In genomic region chr3:51927043-51927442, GRCm38 (mm10) we compare ENCODE assay signal across 14 mouse cellular contexts.
DNase-seq lines count a peak whose midpoint lies in the region; ATAC-seq lines count a peak whose summit lies in the region.
"Had no signal": no experiment of that assay in that cellular context is flagged by ENCODE, and none has a peak within 500 bp of the region (broad histone marks: within the 10 kb centered on the region; RNA-seq: fewer than 3 reads in every experiment).

No protein-coding gene starts in this region.

- peak; percentile 72 for DNase-seq in adrenal gland, postnatal 14 days
- DNase-seq in hindbrain, embryonic 11.5 days (ENCODE audit: low spot score) = peak; percentile 18
- DNase-seq in thymus, postnatal 0 days (ENCODE audit: low spot score) = no peak
- DNase-seq in gastrocnemius, postnatal 25 days = no peak
- DNase-seq: cerebellum, adult 9-10 months; lung, postnatal 14 days; spleen, adult 18-20 months; thymus, postnatal 36 days had no signal

- 0 out of 2 replicates have a peak overlapping the region, but pooled peaks have one; percentile 13 for H3K27ac ChIP-seq in forebrain, embryonic 12.5 days
- H3K27ac ChIP-seq in forebrain, embryonic 13.5 days = no peak overlapping the region
- no peak overlapping the region for H3K27ac ChIP-seq in hindbrain, embryonic 11.5 days (ENCODE audit: low read depth, low read length)
- H3K27ac ChIP-seq in neural tube, embryonic 12.5 days = no peak overlapping the region
- H3K27ac ChIP-seq: liver, embryonic 14.5 days; midbrain, embryonic 13.5 days had no signal

- no peak for ATAC-seq in forebrain, embryonic 12.5 days (ENCODE audit: low FRiP score)
- no peak for ATAC-seq in forebrain, embryonic 13.5 days
- ATAC-seq in hindbrain, embryonic 11.5 days (ENCODE audit: low FRiP score) = no peak; the same call in 1 of the 2 replicates
- peak; percentile 59; the same call in 1 of the 2 replicates for ATAC-seq in neural tube, embryonic 12.5 days (ENCODE audit: low FRiP score, low read depth)
- ATAC-seq: midbrain, embryonic 13.5 days had no signal

- H3K4me2 ChIP-seq in forebrain, embryonic 12.5 days = no peak overlapping the region
- H3K4me2 ChIP-seq in forebrain, embryonic 13.5 days = no peak overlapping the region
- no peak overlapping the region for H3K4me2 ChIP-seq in hindbrain, embryonic 11.5 days (replicated peaks; ENCODE audit: low read depth, low read length)
- H3K4me2 ChIP-seq in neural tube, embryonic 12.5 days (replicated peaks) = no peak overlapping the region
- H3K4me2 ChIP-seq: midbrain, embryonic 13.5 days had no signal

- H3K9ac ChIP-seq in forebrain, embryonic 12.5 days = no peak overlapping the region
- H3K9ac ChIP-seq in forebrain, embryonic 13.5 days = no peak overlapping the region
- H3K9ac ChIP-seq in hindbrain, embryonic 11.5 days (ENCODE audit: low read depth, low read length) = no peak overlapping the region
- no peak overlapping the region for H3K9ac ChIP-seq in neural tube, embryonic 12.5 days
- H3K9ac ChIP-seq: liver, embryonic 14.5 days; midbrain, embryonic 13.5 days had no signal

- H3K27me3 ChIP-seq in forebrain, embryonic 12.5 days = no peaks in the 10 kb centered on the region
- no peaks in the 10 kb centered on the region for H3K27me3 ChIP-seq in forebrain, embryonic 13.5 days
- H3K27me3 ChIP-seq in hindbrain, embryonic 11.5 days (ENCODE audit: control insufficient read depth, insufficient read depth, low read length) = no peaks in the 10 kb centered on the region
- H3K27me3 ChIP-seq in neural tube, embryonic 12.5 days (replicated peaks) = no peaks in the 10 kb centered on the region
- H3K27me3 ChIP-seq: midbrain, embryonic 13.5 days had no signal

- H3K4me3 ChIP-seq in forebrain, embryonic 12.5 days (replicated peaks) = no peak overlapping the region
- no peak overlapping the region for H3K4me3 ChIP-seq in forebrain, embryonic 13.5 days
- no peak overlapping the region for H3K4me3 ChIP-seq in hindbrain, embryonic 11.5 days (ENCODE audit: low read depth, low read length)
- H3K4me3 ChIP-seq in neural tube, embryonic 12.5 days = no peak overlapping the region
- H3K4me3 ChIP-seq: midbrain, embryonic 13.5 days had no signal

- H3K4me1 ChIP-seq in forebrain, embryonic 12.5 days = peaks cover 39% of the 10 kb centered on the region
- H3K4me1 ChIP-seq in forebrain, embryonic 13.5 days = peaks cover 52% of the 10 kb centered on the region
- peaks cover 2% of the 10 kb centered on the region; the same call in 1 of the 2 replicates for H3K4me1 ChIP-seq in hindbrain, embryonic 11.5 days (replicated peaks; ENCODE audit: control insufficient read depth, insufficient read depth, low read length)
- peaks cover 34% of the 10 kb centered on the region for H3K4me1 ChIP-seq in neural tube, embryonic 12.5 days

- no peaks in the 10 kb centered on the region for H3K9me3 ChIP-seq in forebrain, embryonic 12.5 days
- H3K9me3 ChIP-seq in forebrain, embryonic 13.5 days (replicated peaks) = no peaks in the 10 kb centered on the region
- no peaks in the 10 kb centered on the region for H3K9me3 ChIP-seq in hindbrain, embryonic 11.5 days (ENCODE audit: control insufficient read depth, low read length)
- H3K9me3 ChIP-seq in neural tube, embryonic 12.5 days = no peaks in the 10 kb centered on the region
- H3K9me3 ChIP-seq: G1E; midbrain, embryonic 13.5 days had no signal

- WGBS in forebrain, embryonic 12.5 days = 59% methylated on average over 6 of the region's 6 CpGs
- 59% methylated on average over 6 of the region's 6 CpGs for WGBS in forebrain, embryonic 13.5 days
- 33% methylated on average over 6 of the region's 6 CpGs for WGBS in hindbrain, embryonic 11.5 days
- WGBS in neural tube, embryonic 12.5 days = 15% methylated on average over 6 of the region's 6 CpGs

- no peaks in the 10 kb centered on the region for H3K36me3 ChIP-seq in forebrain, embryonic 12.5 days (replicated peaks)
- H3K36me3 ChIP-seq in forebrain, embryonic 13.5 days (ENCODE audit: poor library complexity, severe bottlenecking) = no peaks in the 10 kb centered on the region
- no peaks in the 10 kb centered on the region for H3K36me3 ChIP-seq in hindbrain, embryonic 11.5 days (ENCODE audit: control insufficient read depth, insufficient read depth, low read length)
- no peaks in the 10 kb centered on the region for H3K36me3 ChIP-seq in neural tube, embryonic 12.5 days
- H3K36me3 ChIP-seq: G1E; midbrain, embryonic 13.5 days had no signal

Comparison
In these comparisons a context has a peak if more than half of its experiments do, and no peak if none do; other contexts are left out.
1. DNase-seq: peak in adrenal gland, postnatal 14 days (single experiment) and hindbrain, embryonic 11.5 days (single experiment); none in thymus, postnatal 0 days (single experiment) and gastrocnemius, postnatal 25 days (single experiment).